Mouse (Mus musculus): ENCODE data around the gene Banp. TPM values are rescaled to one million over a fixed set of nuclear protein-coding genes. Genes with fewer than 3 reads are reported as not detected.

Gene Banp
- polyA plus RNA-seq, 1 experiment from 2014 or later: 47.2 TPM

DNA sequence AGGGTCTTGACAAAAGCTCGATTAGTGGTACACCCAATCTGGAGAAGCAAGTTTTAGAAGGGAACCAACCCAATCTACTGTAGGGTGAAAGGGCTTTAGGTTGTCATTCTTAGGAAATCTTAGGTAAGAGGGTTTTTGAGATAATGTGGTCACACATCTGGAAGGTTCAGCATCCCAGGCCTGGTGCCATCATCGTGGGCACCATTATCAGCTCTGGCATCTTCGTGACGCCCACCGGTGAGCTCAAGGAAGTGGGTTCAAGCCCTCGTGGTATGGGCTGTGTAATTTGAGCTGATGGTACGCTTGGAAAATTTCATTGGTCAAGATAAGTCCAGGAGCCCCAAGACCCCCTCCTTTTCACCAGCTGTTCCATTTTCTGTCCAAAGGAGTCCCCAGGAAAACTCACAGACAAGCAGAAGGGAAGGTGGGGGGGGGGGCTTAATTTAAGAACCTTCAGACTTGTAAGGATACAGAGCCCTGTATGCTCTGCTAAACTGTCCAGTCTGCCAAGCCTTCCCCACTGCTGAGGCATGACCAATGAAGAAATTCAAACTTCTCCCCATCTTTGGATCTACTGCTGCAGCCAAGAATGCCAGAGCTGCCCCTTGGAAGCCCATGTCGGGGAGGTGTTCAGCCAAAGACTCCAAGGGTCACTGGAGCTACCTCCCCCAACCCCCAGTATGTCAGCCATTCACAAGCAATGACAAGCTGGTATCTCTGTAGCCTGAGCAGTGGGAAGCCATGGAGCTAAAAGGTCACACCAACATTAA is 41.0 kb upstream of the Banp start:
- H3K4me3 ChIP-seq (ENCODE audit: low read depth, low read length): no peak overlapping the region
- 68% methylated on average over 8 of the region's 8 CpGs for WGBS

DNA sequence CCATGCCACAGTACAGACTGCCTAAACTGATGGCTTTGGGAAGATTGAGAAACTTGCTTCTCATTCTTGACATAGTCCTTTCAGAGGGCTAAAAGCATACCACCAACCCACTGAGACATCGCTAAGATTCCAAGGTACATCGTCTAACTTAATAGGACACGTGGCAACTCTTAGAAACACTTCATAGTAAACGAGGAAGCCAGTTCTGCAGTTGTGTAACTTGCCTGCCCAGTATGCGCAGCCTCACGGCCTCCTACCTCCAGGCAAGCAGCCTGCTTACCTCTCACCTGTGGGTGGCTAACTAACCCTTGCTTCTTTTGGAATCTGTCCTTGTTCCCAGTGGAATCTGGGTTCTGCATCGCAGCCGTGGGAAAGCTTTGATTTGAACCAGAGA is 40.4 kb upstream of the Banp start:
- Histone ChIP-seq H3K4me3 (ENCODE audit: low read depth, low read length) (no peak overlapping the region), H3K27me3 (replicated peaks; ENCODE audit: control insufficient read depth, insufficient read depth, low read length) (no peaks in the 10 kb centered on the region; the same call in 1 of the 2 replicates), H3K36me3 (ENCODE audit: control insufficient read depth, insufficient read depth, low read length) (no peaks in the 10 kb centered on the region), H3K9ac (ENCODE audit: low read length) (no peak overlapping the region), H3K4me2 (ENCODE audit: low read length) (no peak overlapping the region), H3K27ac (ENCODE audit: low read depth, low read length) (no peak overlapping the region), H3K4me1 (ENCODE audit: control insufficient read depth, insufficient read depth, low read length) (peaks cover 18% of the 10 kb centered on the region), H3K9me3 (replicated peaks; ENCODE audit: control insufficient read depth, low read length) (no peaks in the 10 kb centered on the region)
- WGBS: 73% methylated on average over 8 of the region's 8 CpGs
- ATAC-seq (no peak), DNase-seq (ENCODE audit: low spot score) (no peak)

More for the DNA sequence above, 41.0 kb upstream of the Banp start:
- Histone ChIP-seq H3K36me3 (ENCODE audit: control insufficient read depth, insufficient read depth, low read length) (no peaks in the 10 kb centered on the region), H3K4me2 (ENCODE audit: low read length) (peak overlapping the region; percentile 95; the same call in 1 of the 2 replicates), H3K27me3 (replicated peaks; ENCODE audit: control insufficient read depth, insufficient read depth, low read length) (no peaks in the 10 kb centered on the region; the same call in 1 of the 2 replicates), H3K9ac (ENCODE audit: low read length) (no peak overlapping the region), H3K9me3 (replicated peaks; ENCODE audit: control insufficient read depth, low read length) (no peaks in the 10 kb centered on the region), H3K4me1 (ENCODE audit: control insufficient read depth, insufficient read depth, low read length) (peaks cover 18% of the 10 kb centered on the region), H3K27ac (ENCODE audit: low read depth, low read length) (no peak overlapping the region)
- ATAC-seq (no peak), DNase-seq (ENCODE audit: low spot score) (no peak)

DNA sequence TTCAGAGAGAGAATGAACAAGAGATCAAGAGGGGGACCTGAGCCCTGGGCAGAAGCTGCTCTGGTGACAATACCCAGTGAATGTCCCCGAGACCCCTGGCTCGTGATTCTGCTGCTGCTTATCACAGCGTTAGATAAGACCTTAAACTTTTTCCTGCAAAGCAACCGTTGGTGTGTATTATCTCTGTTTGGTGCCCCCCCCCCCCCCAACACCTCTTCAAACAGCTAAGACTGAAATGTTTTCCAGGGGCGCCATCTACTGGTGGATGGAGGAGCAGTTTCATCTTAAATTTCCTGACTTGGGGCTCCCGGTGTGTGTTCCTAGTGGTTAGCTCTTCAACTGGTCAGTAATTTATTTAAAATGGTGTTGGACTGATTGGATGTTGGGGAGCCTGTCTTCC is 39.9 kb upstream of the Banp start:
- ATAC-seq (no peak), DNase-seq (ENCODE audit: low spot score) (peak; percentile 84)
- WGBS: 4% methylated on average over 6 of the region's 6 CpGs
- H3K27ac ChIP-seq (ENCODE audit: low read depth, low read length): no peak overlapping the region
- H3K4me3 ChIP-seq (ENCODE audit: low read depth, low read length): no peak overlapping the region
- H3K9ac ChIP-seq (ENCODE audit: low read length): no peak overlapping the region
- H3K4me2 ChIP-seq (ENCODE audit: low read length): no peak overlapping the region
- H3K4me1 ChIP-seq (ENCODE audit: control insufficient read depth, insufficient read depth, low read length): peaks cover 18% of the 10 kb centered on the region
- H3K27me3 ChIP-seq (replicated peaks; ENCODE audit: control insufficient read depth, insufficient read depth, low read length): no peaks in the 10 kb centered on the region; the same call in 1 of the 2 replicates
- H3K36me3 ChIP-seq (ENCODE audit: control insufficient read depth, insufficient read depth, low read length): no peaks in the 10 kb centered on the region
- no peaks in the 10 kb centered on the region for H3K9me3 ChIP-seq (replicated peaks; ENCODE audit: control insufficient read depth, low read length)

DNA sequence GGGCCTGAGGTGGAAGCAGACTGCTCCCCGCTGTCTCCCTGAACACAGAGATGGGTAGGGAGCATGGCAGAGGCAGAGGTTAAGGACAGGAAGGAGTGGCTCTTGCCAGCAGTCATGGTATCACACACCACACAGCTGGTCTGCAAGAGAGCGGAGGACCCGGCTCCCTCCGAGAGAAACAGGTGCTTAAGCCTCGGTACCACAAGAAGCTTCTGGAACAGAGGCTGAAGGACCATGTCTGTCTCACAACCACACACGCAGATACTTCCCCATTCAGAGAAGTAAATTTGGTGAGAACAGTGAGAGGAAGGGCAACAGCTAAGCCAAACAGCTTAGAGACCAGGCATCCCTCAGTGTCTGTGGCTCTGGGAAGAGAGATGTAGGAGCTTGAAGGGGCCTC is 38.1 kb upstream of the Banp start:
- H3K36me3 ChIP-seq (ENCODE audit: control insufficient read depth, insufficient read depth, low read length): no peaks in the 10 kb centered on the region
- no peaks in the 10 kb centered on the region for H3K9me3 ChIP-seq (replicated peaks; ENCODE audit: control insufficient read depth, low read length)
- no peak for ATAC-seq
- no peak overlapping the region for H3K4me2 ChIP-seq (ENCODE audit: low read length)
- WGBS: 94% methylated on average over 6 of the region's 6 CpGs
- DNase-seq (ENCODE audit: low spot score): no peak
- H3K4me3 ChIP-seq (ENCODE audit: low read depth, low read length): no peak overlapping the region
- H3K4me1 ChIP-seq (ENCODE audit: control insufficient read depth, insufficient read depth, low read length): peaks cover 3% of the 10 kb centered on the region
- no peak overlapping the region for H3K27ac ChIP-seq (ENCODE audit: low read depth, low read length)
- H3K27me3 ChIP-seq (replicated peaks; ENCODE audit: control insufficient read depth, insufficient read depth, low read length): no peaks in the 10 kb centered on the region; the same call in 1 of the 2 replicates
- H3K9ac ChIP-seq (ENCODE audit: low read length): no peak overlapping the region

DNA sequence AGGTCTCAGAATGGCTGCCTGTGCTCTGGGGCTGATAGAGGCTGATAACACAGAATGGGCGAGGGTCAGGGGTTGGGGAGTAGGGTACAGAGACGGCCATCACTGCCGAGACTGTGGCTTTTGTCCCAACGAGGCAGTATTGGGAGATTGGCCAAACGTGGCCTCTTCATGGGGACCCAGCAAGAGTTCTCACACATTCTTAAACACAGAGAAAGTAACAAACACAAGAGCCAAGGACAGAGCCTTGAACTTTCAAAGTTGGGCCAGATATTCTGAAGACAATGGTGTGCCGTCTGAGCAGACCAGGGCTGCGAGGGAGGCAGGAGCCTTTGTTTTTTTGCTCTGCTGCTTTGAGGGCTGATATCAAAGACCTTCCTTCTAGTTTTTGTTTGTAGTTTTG is 37.6 kb upstream of the Banp start:
- no peak overlapping the region for H3K9ac ChIP-seq (ENCODE audit: low read length)
- H3K4me3 ChIP-seq (ENCODE audit: low read depth, low read length): no peak overlapping the region
- H3K4me1 ChIP-seq (ENCODE audit: control insufficient read depth, insufficient read depth, low read length): no peaks in the 10 kb centered on the region; the same call in 1 of the 2 replicates
- H3K27ac ChIP-seq (ENCODE audit: low read depth, low read length): no peak overlapping the region
- no peaks in the 10 kb centered on the region for H3K9me3 ChIP-seq (replicated peaks; ENCODE audit: control insufficient read depth, low read length)
- no peaks in the 10 kb centered on the region; the same call in 1 of the 2 replicates for H3K27me3 ChIP-seq (replicated peaks; ENCODE audit: control insufficient read depth, insufficient read depth, low read length)
- no peak for DNase-seq (ENCODE audit: low spot score)
- H3K4me2 ChIP-seq (ENCODE audit: low read length): no peak overlapping the region
- no peak for ATAC-seq
- 63% methylated on average over 7 of the region's 7 CpGs for WGBS
- H3K36me3 ChIP-seq (ENCODE audit: control insufficient read depth, insufficient read depth, low read length): no peaks in the 10 kb centered on the region

DNA sequence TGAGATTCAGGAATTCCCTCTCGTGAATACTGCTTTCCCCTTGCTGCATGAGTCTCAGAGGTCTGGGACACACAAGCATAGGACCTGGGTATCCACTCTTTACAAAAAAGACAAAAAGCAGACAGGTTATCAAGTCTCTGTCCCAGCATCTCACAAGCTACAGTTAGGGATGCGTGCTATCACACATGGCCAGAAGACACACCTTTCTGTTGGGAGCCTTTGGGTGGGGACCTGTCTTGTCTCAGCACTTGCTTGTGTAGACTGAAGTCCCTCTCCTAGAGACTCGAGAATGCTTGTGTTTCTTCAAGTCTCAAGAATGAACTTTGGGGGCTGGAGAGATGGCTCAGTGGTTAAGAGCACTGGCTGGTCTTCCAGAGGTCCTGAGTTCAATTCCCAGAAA is 36.7 kb upstream of the Banp start:
- H3K9me3 ChIP-seq (replicated peaks; ENCODE audit: control insufficient read depth, low read length): no peaks in the 10 kb centered on the region
- no peaks in the 10 kb centered on the region; the same call in 1 of the 2 replicates for H3K4me1 ChIP-seq (ENCODE audit: control insufficient read depth, insufficient read depth, low read length)
- H3K27me3 ChIP-seq (replicated peaks; ENCODE audit: control insufficient read depth, insufficient read depth, low read length): no peaks in the 10 kb centered on the region; the same call in 1 of the 2 replicates
- ATAC-seq: no peak
- WGBS: 61% methylated on average over 3 of the region's 3 CpGs
- no peak overlapping the region for H3K9ac ChIP-seq (ENCODE audit: low read length)
- H3K4me3 ChIP-seq (ENCODE audit: low read depth, low read length): no peak overlapping the region
- H3K27ac ChIP-seq (ENCODE audit: low read depth, low read length): no peak overlapping the region; the same call in 1 of the 2 replicates
- no peak for DNase-seq (ENCODE audit: low spot score)
- no peaks in the 10 kb centered on the region for H3K36me3 ChIP-seq (ENCODE audit: control insufficient read depth, insufficient read depth, low read length)
- H3K4me2 ChIP-seq (ENCODE audit: low read length): no peak overlapping the region

DNA sequence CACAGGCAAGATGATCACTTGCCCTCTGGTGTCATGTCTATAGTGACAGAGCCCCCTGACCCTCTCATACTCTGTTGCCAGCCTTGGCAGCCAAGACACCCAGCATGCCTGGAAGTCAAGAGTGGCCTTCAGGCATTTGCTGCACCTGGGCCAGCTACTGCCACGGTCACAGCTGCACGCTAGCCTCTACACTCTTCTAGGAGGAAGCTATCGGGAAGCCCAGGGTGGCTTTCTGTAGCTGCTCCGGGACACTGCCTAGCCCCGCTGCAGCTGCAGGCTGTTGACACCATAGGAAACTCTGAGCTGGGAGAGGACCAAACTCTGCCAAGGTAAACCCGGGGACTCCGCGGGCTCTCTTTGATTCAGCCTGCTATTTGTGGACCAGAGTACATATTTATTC is 36.2 kb upstream of the Banp start:
- H3K4me2 ChIP-seq (ENCODE audit: low read length): no peak overlapping the region
- H3K4me1 ChIP-seq (ENCODE audit: control insufficient read depth, insufficient read depth, low read length): no peaks in the 10 kb centered on the region
- DNase-seq (ENCODE audit: low spot score): no peak
- no peak for ATAC-seq
- H3K27me3 ChIP-seq (replicated peaks; ENCODE audit: control insufficient read depth, insufficient read depth, low read length): no peaks in the 10 kb centered on the region
- H3K36me3 ChIP-seq (ENCODE audit: control insufficient read depth, insufficient read depth, low read length): no peaks in the 10 kb centered on the region
- H3K4me3 ChIP-seq (ENCODE audit: low read depth, low read length): no peak overlapping the region
- no peak overlapping the region for H3K27ac ChIP-seq (ENCODE audit: low read depth, low read length)
- H3K9ac ChIP-seq (ENCODE audit: low read length): no peak overlapping the region
- WGBS: 83% methylated on average over 8 of the region's 8 CpGs
- no peaks in the 10 kb centered on the region for H3K9me3 ChIP-seq (replicated peaks; ENCODE audit: control insufficient read depth, low read length)

DNA sequence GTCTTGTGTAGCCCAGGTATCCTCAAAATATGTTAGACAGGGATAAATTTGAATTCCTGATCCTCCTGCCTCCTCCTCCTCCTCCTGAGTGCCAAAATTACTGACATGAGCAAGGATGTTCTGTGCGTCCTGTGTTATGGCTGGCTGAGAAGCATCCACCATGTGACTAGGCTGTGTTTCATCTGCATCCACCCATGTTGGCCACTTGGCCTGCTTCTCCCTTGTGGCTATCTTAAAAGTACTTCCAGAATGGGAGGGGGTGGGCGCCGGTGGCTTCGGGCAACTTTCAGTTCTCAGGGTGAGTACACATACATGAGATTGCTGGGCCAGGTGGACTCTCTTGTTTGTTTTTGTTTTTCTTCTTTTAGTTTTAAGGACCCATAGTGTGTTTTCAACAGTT is 30.4 kb upstream of the Banp start:
- H3K27ac ChIP-seq (ENCODE audit: low read depth, low read length): no peak overlapping the region
- no peak overlapping the region for H3K4me3 ChIP-seq (ENCODE audit: low read depth, low read length)
- no peaks in the 10 kb centered on the region for H3K9me3 ChIP-seq (replicated peaks; ENCODE audit: control insufficient read depth, low read length)
- no peak for ATAC-seq
- no peaks in the 10 kb centered on the region for H3K36me3 ChIP-seq (ENCODE audit: control insufficient read depth, insufficient read depth, low read length)
- no peaks in the 10 kb centered on the region for H3K4me1 ChIP-seq (ENCODE audit: control insufficient read depth, insufficient read depth, low read length)
- WGBS: 83% methylated on average over 4 of the region's 4 CpGs
- H3K9ac ChIP-seq (ENCODE audit: low read length): no peak overlapping the region
- no peak overlapping the region for H3K4me2 ChIP-seq (ENCODE audit: low read length)
- no peaks in the 10 kb centered on the region for H3K27me3 ChIP-seq (replicated peaks; ENCODE audit: control insufficient read depth, insufficient read depth, low read length)
- DNase-seq (ENCODE audit: low spot score): no peak

DNA sequence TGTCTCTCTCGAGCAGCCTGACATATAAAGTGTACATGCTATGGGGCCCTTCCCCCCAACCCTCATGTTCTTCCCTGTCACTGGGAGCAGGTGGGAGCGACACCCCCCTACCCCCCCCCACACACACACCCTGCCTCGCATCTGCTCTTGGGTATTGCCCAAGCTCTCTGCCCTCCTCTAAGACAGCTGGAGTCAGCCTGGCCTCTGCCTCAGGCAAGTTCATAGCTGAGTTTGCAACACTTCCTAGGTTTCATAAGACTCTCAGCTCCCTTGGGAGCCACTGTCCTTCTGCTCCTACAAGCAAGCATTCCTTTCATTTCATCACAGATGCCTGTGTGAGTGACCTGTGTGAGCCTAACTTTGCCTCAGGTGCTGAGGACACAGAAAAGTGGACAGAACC is 29.8 kb upstream of the Banp start:
- H3K4me1 ChIP-seq (ENCODE audit: control insufficient read depth, insufficient read depth, low read length): no peaks in the 10 kb centered on the region
- H3K36me3 ChIP-seq (ENCODE audit: control insufficient read depth, insufficient read depth, low read length): no peaks in the 10 kb centered on the region
- H3K27me3 ChIP-seq (replicated peaks; ENCODE audit: control insufficient read depth, insufficient read depth, low read length): no peaks in the 10 kb centered on the region
- no peak for DNase-seq (ENCODE audit: low spot score)
- no peak overlapping the region for H3K9ac ChIP-seq (ENCODE audit: low read length)
- H3K27ac ChIP-seq (ENCODE audit: low read depth, low read length): no peak overlapping the region
- no peaks in the 10 kb centered on the region for H3K9me3 ChIP-seq (replicated peaks; ENCODE audit: control insufficient read depth, low read length)
- no peak for ATAC-seq
- no peak overlapping the region for H3K4me2 ChIP-seq (ENCODE audit: low read length)
- 61% methylated on average over 3 of the region's 3 CpGs for WGBS
- no peak overlapping the region for H3K4me3 ChIP-seq (ENCODE audit: low read depth, low read length)

Measured in forebrain, embryonic 14.5 days (tissue).